Mouse (Mus musculus) liver, embryonic 14.5 days (tissue): ENCODE results near the gene Tmem56. TPM values are rescaled to one million over a fixed set of nuclear protein-coding genes. Genes with fewer than 3 reads are reported as not detected.

Experiments used
- ATAC-seq: fragments of 200-750 bp; cut with Nextera tagmentation; 2 replicates; pipeline ENCODE4 v1.8.0; 2017; ENCODE audit warnings: moderate number of reproducible peaks, mild to moderate bottlenecking, moderate library complexity; ENCODE audit not compliant: insufficient read depth
- DNase-seq, 3 experiments: peaks; one replicate each; pipeline ENCODE4 v3.0.0-alpha.2; 2012 to 2013; ENCODE audit warnings: low read depth in 3 of 3, low spot score in 3 of 3
- H3K27ac ChIP-seq: fragments of 300-500 bp; sonication (generic); 2 replicates; pipeline ENCODE4 v1.5.1; 2014; ENCODE audit warnings: moderate library complexity, mild to moderate bottlenecking, control low read depth, inconsistent platforms
- H3K27me3 ChIP-seq: fragments of 300-500 bp; sonication (generic); 2 replicates; pipeline ENCODE4 v1.6.1; 2014; ENCODE audit warnings: mild to moderate bottlenecking, low read length, moderate library complexity; ENCODE audit not compliant: control insufficient read depth, insufficient read depth
- H3K36me3 ChIP-seq: fragments of 300-500 bp; sonication (generic); replicated peaks from 2 replicates; pipeline ENCODE4 v1.6.1; 2014; ENCODE audit warnings: low read depth; ENCODE audit not compliant: control insufficient read depth, insufficient read depth
- H3K4me1 ChIP-seq, 2 experiments: fragments of 200-500 bp in 1 of 2; fragments of 300-500 bp in 1 of 2; sonication (generic) in 1 of 2; replicated peaks; 2 replicates each; pipeline ENCODE4 v1.6.1; 2012 to 2014; ENCODE audit warnings: antibody characterized with exemption in 1 of 2, inconsistent platforms in 1 of 2, low read length in 1 of 2; ENCODE audit not compliant: control insufficient read depth in 2 of 2, insufficient read depth in 2 of 2
- H3K4me2 ChIP-seq: fragments of 300-500 bp; sonication (generic); 2 replicates; pipeline ENCODE4 v1.6.1; 2014; ENCODE audit warnings: low read depth, mild to moderate bottlenecking, control low read depth, moderate library complexity
- H3K4me3 ChIP-seq, 2 experiments: fragments of 200-500 bp in 1 of 2; fragments of 300-500 bp in 1 of 2; sonication (generic) in 1 of 2; 2 replicates each; pipeline ENCODE4 v1.5.1; 2012 to 2014; ENCODE audit warnings: low read depth in 2 of 2, low read length in 2 of 2, mild to moderate bottlenecking in 2 of 2, control low read depth in 1 of 2, inconsistent platforms in 1 of 2, moderate library complexity in 1 of 2; ENCODE audit not compliant: insufficient read depth in 1 of 2
- H3K9ac ChIP-seq: fragments of 300-500 bp; sonication (generic); replicated peaks from 2 replicates; pipeline ENCODE4 v1.6.1; 2014; ENCODE audit warnings: mild to moderate bottlenecking, control low read depth, moderate library complexity
- H3K9me3 ChIP-seq: fragments of 300-500 bp; sonication (generic); 2 replicates; pipeline ENCODE4 v1.6.1; 2016; ENCODE audit warnings: low read length, mixed read lengths; ENCODE audit not compliant: control insufficient read depth
- CTCF ChIP-seq: IDR thresholded peaks from 2 replicates; pipeline ENCODE4 v1.5.1; 2016; ENCODE audit warnings: antibody characterized with exemption, low read depth, control low read depth
- EP300 ChIP-seq: IDR thresholded peaks from 2 replicates; pipeline ENCODE4 v1.6.1; 2016; ENCODE audit warnings: antibody characterized with exemption, low read depth
- WGBS: fragments of 180-500 bp; shearing (Covaris S2); extraction: QIAGEN DNeasy Blood & Tissue Kit; methylation state at CpG from one replicate; pipeline ENCODE4 v1.1.7; 2014; ENCODE audit not compliant: insufficient replicate concordance; 5-methylcytosine and 5-hydroxymethylcytosine counted together
- polyA plus RNA-seq, 2 experiments: library from polyadenylated mRNA; depleted of rRNA in 1 of 2; stranded (reverse) in 1 of 2; unstranded in 1 of 2; fragments of >200 nt; fragmentation: Nextera tagmentation in 1 of 2; extraction: Ambion mirVana in 1 of 2; gene quantifications; 2 replicates each; pipeline versions ENCODE4 v1.2.1 to v1.2.3; 2012 to 2014

Gene Tmem56
- polyA plus RNA-seq, 2 experiments: 13.5 to 25.3 TPM

DNA sequence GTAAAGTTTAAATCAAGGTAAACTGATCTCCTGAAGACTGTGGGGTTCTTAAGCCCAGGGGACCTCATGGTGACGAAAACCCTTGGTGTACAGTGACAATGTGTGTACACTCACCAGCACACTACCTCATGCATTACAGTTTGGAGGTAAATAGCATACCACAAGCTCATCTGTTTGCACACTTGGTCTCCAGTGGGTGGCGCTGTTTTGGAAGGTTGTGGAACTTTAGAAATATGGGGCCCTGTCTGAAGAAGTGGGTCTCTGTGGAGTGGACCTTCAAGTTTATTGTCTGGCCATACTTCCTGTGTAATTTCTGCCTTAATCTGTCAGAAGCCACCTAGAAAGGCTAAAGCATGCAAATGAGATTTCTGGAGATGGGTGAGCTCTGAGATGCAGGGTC, 121.2 kb downstream of the Tmem56 start:
- TF ChIP-seq CTCF: peak; percentile 64
- TF ChIP-seq EP300: no peak
- Histone ChIP-seq H3K4me1 (peaks cover 0 to 4% of the 10 kb centered on the region in 2 experiments; a peak in 2 of 4 replicates), H3K4me2 (no peak overlapping the region), H3K27ac (no peak overlapping the region), H3K27me3 (no peaks in the 10 kb centered on the region), H3K9ac (no peak overlapping the region), H3K9me3 (no peaks in the 10 kb centered on the region), H3K4me3 (no peak overlapping the region), H3K36me3 (no peaks in the 10 kb centered on the region)
- 33% methylated on average over 2 of the region's 2 CpGs for WGBS
- 0 out of 2 replicates have a peak, but pooled peaks have one; percentile 17 for ATAC-seq
- DNase-seq: peak in 1 of 3 experiments; percentile 37

DNA sequence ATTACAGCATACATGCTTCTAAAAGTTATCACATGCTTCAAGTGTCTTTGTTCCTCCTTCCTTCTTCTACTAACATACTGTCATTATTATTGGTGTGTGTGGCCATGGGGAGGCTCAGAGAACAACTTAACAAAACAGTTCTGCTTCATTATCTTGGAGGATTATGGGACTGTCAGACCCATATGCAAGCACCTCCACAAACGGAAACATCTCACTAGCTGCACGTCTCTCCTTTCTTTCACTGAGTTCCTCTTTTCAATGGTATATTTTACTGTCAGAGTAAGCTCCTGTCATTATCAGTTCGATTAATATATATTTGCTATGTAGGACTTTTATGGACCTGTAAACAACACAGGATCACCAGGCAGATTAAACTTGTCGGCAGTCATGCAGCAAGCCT, 122.5 kb downstream of the Tmem56 start:
- Histone ChIP-seq H3K4me3 (no peak overlapping the region), H3K36me3 (no peaks in the 10 kb centered on the region), H3K4me2 (no peak overlapping the region), H3K27ac (no peak overlapping the region), H3K4me1 (peaks cover 0 to 4% of the 10 kb centered on the region in 2 experiments; a peak in 2 of 4 replicates), H3K9ac (no peak overlapping the region), H3K9me3 (no peaks in the 10 kb centered on the region), H3K27me3 (no peaks in the 10 kb centered on the region)
- WGBS: 15% methylated on average over 4 of the region's 4 CpGs
- no peak for TF ChIP-seq EP300
- TF ChIP-seq CTCF: no peak
- ATAC-seq: no peak
- DNase-seq: no peak

DNA sequence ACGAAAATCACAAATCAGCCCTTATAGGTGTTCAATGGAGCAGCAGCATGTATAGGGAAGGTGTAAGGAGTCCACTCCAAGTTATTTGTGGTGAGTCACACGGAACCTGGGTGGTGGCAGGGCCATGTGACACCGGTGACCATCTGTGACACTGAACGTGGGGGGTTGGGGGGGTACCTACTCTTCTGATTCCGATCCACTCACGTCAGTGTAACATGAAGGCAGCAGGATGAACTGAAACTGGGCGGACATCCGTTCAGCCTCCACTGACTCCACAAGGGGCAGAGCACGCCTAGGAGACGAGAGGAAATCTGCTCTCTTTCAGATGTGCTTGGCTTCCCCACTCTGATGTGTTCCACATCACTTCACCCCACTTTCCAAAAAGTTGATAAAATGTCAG, 123.3 kb downstream of the Tmem56 start:
- peaks cover 0 to 4% of the 10 kb centered on the region in 2 experiments; a peak in 2 of 4 replicates for H3K4me1 ChIP-seq
- no peak for TF ChIP-seq EP300
- TF ChIP-seq CTCF: no peak
- H3K27ac ChIP-seq: no peak overlapping the region
- no peaks in the 10 kb centered on the region for H3K9me3 ChIP-seq
- WGBS: 63% methylated on average over 10 of the region's 10 CpGs
- H3K9ac ChIP-seq: no peak overlapping the region
- no peak for DNase-seq
- H3K4me3 ChIP-seq: no peak overlapping the region
- no peak overlapping the region for H3K4me2 ChIP-seq
- no peaks in the 10 kb centered on the region for H3K27me3 ChIP-seq
- no peaks in the 10 kb centered on the region for H3K36me3 ChIP-seq
- ATAC-seq: no peak

DNA sequence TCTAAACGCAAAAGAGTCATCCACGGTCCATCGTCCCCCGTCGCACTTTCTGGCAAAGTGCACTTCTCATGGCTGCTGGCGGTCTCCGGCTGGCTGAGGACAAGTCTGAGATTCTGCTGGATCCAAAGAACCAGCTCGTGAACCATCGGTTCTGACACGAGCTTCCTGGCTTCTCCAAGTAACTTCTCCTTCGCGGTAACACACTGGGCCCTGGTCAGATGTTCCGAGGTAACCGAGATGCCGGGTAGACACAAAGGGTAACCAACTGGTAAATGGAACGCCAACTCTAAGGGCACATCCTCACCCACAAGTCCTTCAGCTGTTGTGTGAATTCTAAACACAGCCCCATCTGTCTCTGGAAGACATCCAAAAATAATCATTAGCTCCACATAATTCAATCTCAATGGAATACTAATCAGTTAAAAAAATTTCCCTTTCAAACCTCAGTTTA, 124.0 kb downstream of the Tmem56 start:
- no peak for DNase-seq
- 86% methylated on average over 16 of the region's 16 CpGs for WGBS
- no peak overlapping the region for H3K9ac ChIP-seq

DNA sequence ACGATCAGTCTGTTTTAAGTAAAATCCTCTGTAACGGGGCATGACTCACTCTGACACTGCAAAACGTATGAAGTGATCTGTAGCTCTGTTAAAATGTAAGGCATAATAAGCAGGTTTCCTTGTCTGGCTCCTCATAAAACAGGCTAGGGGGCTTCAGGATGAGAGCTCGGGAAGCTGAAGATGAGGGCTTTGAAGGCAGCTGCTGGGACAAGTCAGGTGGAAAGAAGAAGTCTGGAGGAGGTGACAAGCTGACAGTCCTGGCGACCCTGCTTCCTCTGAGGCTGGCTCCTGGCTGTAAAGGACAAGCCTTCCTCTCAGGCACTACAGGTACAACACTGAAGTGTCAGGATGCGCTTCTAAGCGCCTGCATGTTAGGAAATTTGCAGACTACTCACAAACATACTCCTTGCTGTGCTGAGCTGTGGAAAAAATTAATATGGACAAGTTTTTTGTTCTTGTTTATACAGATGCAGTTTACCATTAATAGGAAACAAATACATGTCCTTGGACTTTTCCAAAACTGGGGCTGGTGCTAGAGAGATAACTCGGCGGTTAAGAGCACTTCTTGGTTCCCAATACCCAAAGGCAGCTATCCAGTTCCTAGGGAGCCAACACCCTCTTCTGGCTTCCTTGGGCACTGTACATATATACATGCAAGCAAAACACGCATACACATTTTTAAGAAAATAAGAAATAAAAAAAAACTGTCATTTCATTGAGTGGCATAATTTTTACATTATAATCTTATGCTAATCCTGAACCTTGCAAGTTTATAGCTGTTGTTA, 125.2 kb downstream of the Tmem56 start:
- TF ChIP-seq EP300: no peak
- TF ChIP-seq CTCF: no peak
- 65% methylated on average over 10 of the region's 10 CpGs for WGBS
- no peaks in the 10 kb centered on the region for H3K4me1 ChIP-seq

More for the DNA sequence above, 124.0 kb downstream of the Tmem56 start:
- no peaks in the 10 kb centered on the region for H3K27me3 ChIP-seq
- H3K36me3 ChIP-seq: no peaks in the 10 kb centered on the region
- H3K4me1 ChIP-seq: peaks cover 0 to 3% of the 10 kb centered on the region in 2 experiments; a peak in 2 of 4 replicates
- no peak for ATAC-seq
- H3K4me2 ChIP-seq: no peak overlapping the region
- no peak overlapping the region for H3K27ac ChIP-seq
- no peaks in the 10 kb centered on the region for H3K9me3 ChIP-seq
- no peak overlapping the region for H3K4me3 ChIP-seq
- TF ChIP-seq CTCF (no peak), EP300 (no peak)

More for the DNA sequence above, 125.2 kb downstream of the Tmem56 start:
- ATAC-seq (no peak), DNase-seq (no peak)
- H3K27ac ChIP-seq: no peak overlapping the region
- no peak overlapping the region for H3K9ac ChIP-seq
- no peak overlapping the region for H3K4me2 ChIP-seq
- no peak overlapping the region for H3K4me3 ChIP-seq
- H3K27me3 ChIP-seq: no peaks in the 10 kb centered on the region
- no peaks in the 10 kb centered on the region for H3K36me3 ChIP-seq
- H3K9me3 ChIP-seq: no peaks in the 10 kb centered on the region
